Mouse (Mus musculus): ENCODE measurements around the gene Sephs2.

The Sephs2 gene

DNA sequence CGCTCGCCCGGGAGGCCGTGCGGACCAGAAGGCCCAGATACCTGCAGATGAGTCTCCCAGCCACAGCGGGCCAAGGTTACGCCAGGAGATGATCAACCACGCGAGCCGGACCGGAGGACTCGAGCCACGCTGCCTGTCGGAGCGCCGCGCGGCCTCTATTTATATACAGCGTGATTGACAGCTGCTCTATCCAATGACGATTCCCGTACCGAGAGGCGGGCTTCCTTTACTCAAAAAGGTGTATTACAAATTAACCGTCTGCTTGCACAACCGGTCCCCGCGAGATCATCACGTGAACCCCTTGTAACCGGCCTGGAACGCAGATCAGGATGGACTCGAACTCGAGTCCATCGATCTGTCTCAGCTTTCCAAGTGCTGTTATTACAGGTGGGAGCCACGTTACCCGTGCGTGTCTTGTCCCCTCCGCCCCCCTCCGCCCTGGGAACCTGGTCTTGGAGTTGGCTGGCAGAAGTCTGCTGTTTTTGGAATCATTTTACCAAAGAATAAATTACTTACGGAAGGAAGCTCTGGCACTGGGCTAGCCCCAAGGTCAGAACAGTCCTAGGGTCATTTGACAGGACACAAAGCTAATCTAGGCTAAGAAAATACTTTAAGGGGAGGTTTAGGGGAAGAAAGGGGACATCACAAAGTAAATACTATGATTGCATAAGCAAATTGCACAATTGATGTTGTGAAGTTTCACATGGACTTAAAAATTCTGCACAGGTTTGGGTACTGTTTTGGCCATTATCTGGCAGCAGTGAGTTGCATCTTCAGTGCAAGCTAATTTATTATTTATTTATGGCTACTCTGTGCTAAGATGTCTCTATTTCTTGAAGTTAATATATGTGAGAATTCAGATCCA lies at the start of gene Sephs2:
Sephs2 (minus strand) TSS at position 131 of the 865 bp plus-strand sequence.
- in situ Hi-C loops (cut with MboI; ENCODE audit: low sequenced_read_pairs) = no loop called here

DNA sequence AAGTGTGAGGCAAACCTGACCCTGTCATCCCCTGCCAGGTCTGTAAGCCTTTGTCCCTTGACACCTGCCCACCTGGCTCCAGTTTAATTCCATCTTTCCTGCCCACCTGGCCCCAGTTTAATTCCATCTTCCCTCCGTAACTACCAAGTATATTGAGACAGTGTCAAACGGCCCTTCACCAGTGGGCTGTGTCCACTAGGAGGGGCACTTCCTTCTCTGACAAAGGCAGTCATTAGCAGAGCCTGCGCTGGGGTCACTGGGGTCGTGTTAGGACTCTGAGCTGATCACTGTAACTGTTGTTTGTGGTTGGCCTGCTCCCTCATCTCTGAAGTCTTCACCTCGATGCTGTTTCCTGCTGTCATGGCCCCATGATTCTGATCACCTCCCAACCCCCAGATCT lies 48.2 kb upstream of the Sephs2 start:
- in situ Hi-C loops (cut with MboI; ENCODE audit: low sequenced_read_pairs) = no loop called here

DNA sequence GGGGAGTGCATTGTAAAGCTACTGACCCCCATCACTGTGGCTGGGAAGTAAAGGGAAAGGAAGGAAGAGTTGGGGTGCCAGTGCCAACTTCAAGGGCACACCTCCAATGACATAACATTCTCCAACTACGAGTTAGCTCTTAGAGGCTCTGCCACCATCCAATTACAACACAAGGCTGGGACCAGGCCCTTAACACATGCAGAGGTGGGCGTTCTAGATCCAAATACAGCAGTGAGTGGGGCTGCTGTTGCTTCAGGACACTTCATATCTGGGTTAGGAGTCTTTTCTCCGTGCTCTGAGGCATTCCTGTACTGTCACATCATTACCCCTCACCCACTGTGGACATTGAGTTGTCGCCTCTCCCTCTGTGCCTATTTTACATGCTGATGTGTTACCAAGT lies 47.3 kb upstream of the Sephs2 start:
- in situ Hi-C loops (cut with MboI; ENCODE audit: low sequenced_read_pairs) = no loop called here

DNA sequence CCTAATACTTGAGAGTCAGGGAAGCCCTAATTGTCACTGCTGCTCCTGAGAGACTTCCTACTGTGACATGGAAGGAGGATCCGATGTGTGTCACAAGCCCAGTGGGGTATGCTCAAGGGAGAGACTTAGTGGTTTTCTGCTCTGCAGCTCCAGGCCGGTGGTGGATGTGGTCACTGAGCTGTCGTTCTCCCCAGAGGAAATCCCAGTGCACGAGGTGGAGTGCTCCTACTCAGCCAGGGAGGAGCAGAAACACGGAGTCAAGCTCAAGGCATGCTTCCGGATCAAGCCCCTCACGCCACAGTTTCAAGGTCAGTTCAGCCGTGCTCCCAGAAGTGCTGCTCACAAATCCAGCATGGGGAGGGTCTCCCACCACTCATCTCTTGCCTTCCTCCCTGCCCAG lies 40.1 kb upstream of the Sephs2 start:
- in situ Hi-C loops (cut with MboI; ENCODE audit: low sequenced_read_pairs) = no loop called here

DNA sequence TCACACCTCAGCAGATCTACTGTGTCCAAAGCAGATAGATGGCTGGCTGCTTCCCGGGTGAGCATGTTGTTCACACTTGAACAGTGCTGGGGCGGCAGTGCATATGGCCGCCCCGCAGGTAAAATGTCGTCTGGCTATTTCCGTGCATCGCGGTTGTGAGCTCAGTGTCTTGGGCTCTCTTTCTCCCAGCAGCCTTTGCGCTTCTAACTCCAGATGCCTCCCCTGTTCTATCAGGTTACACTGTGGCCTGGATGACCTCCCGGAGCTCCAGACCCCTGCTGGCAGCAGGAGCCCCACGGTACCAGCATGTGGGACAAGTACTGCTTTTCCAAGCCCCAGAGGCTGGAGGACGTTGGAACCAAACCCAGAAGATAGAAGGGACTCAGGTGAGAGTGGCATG lies 36.1 kb upstream of the Sephs2 start:
- in situ Hi-C loops (cut with MboI; ENCODE audit: low sequenced_read_pairs) = no loop called here

- in situ Hi-C loops (cut with MboI; ENCODE audit: low sequenced_read_pairs) = no loop called here
Observed at GRCm38 (mm10) chr7:127308887-127309286, 35.0 kb upstream of the Sephs2 start.

DNA sequence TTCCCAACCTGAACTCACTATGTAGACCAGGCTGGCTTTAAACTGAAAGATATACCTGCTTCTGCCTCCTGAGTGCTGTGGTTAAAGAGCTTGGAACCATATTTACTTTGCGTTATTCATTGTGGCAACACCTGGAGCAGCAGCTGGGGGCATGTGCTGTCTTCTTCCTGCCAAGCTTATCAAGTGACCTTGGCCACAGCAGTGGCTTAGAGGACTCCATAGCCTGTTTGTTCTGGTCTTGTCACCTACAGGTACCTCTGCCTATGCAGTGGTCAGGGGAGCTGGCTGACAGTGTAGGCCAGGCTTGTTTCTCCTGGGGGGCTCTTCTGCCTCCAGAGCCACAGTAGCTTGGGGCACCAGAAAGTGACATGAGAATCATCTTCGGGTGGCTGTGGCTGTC lies 34.6 kb upstream of the Sephs2 start:
- in situ Hi-C loops (cut with MboI; ENCODE audit: low sequenced_read_pairs) = no loop called here

DNA sequence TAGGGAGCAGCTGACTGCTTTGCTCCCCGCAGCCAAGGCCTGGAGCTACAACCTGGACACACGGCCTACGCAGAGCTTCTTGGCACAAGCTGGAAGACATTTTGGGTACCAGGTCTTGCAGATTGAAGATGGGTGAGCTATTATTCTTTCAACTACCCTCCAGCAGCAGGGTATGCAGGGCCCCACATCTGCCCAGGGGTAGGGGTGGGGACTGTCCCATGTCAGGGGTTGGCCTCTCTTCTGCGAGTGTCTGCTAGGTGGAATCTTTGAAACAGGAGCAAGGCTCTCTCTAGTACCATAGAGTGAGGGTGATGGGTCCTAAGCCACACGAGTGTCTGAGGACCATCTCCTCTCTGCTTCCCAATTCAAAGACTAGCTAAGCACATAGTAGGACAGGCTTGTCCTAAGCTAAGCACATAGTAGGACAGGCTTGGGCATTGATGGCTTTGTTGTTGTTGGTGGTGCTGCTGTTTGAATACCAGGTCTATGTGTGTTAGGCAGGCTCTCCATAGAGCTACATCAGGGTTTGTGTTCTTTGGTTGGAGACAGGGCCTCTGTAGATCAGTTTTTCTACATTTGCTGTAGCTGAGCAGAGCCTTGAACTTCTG lies 23.8 kb upstream of the Sephs2 start:
- in situ Hi-C loops (cut with MboI; ENCODE audit: low sequenced_read_pairs) = no loop called here

DNA sequence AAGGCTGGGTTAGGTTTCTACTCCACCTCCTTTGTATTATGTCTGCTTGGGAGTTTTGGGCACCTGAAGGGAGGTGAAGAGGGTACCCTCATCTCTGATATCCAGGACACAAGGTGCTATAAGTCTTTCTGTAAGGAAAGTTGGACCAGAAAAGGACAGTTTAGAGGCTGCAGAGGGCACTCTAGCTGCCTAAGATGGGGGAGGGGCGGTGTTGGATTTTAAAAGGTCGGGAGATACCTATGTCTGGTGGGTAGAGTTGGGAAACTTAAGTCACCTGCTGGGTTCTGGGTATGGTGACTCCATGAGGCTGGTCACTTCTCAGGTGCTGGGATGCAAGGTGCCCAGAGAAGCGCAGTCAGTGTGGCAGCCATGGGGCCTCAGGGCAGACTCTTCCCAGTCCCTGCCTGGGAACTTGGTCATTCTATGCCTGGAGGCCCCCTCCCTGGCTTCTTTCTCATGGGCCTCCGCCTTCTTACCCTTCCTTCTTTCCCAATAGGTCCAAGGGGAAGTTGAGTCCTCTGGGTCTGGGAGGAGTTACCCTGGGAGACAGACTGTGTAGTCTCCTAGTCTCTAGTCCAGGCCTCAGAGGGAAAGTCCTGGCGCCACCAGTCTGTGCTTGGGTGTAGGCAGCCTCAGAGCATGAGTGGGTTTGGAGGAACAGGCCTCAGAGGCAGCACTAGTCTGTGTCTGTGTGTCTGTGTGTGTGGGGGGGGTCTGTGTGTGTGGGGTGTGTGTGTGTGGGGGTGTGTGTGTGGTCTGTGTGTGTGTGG lies 23.1 kb upstream of the Sephs2 start:
- in situ Hi-C loops (cut with MboI; ENCODE audit: low sequenced_read_pairs) = no loop called here

DNA sequence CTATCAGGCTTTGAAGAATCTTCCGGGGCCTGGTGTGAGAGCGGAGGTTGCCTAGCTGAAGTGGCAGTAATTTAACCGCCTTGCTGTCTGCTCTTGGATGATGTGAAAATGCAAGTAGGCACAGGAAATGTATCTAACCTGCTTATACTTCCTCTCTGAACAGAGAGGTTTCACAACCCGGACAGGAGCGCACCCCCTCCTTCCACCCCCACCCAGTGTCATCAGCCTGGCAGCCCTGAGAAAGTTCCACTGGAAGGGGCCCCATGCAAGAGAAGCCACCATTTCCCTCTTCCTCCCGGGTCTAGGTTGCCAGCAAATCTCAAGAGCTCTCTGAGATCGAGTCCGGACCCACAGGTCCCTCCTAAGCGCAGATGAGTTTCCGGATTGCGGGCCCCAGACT lies 22.2 kb upstream of the Sephs2 start, which contains the start of gene Itgal:
Itgal (plus strand) TSS at position 163 of the 400 bp plus-strand sequence.
- in situ Hi-C loops (cut with MboI; ENCODE audit: low sequenced_read_pairs) = no loop called here

DNA sequence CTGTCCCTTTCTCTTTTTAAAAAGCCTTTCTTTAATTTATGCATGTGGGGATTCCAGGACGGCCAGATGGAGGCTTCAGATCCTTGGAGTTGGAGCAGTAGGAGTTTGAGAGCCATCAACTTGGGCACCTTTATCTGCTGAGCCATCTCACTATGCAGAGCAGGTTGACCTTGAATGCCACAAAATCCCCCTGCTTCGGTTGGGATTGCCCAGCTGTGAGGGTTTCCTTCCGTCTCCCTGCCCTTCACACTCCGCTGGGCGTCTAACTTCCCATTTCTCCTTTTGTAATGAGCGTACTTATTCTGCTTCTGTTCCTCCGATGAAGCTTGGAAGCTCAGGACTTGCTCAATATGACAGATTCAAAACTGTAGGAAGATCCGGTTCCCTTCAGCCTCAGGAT lies 16.3 kb upstream of the Sephs2 start:
- in situ Hi-C loops (cut with MboI; ENCODE audit: low sequenced_read_pairs) = no loop called here

- in situ Hi-C loops (cut with MboI; ENCODE audit: low sequenced_read_pairs) = no loop called here
Observed at GRCm38 (mm10) chr7:127289306-127289705, 15.5 kb upstream of the Sephs2 start.

- in situ Hi-C loops (cut with MboI; ENCODE audit: low sequenced_read_pairs) = no loop called here
Observed at GRCm38 (mm10) chr7:127287940-127288339, 14.1 kb upstream of the Sephs2 start.

DNA sequence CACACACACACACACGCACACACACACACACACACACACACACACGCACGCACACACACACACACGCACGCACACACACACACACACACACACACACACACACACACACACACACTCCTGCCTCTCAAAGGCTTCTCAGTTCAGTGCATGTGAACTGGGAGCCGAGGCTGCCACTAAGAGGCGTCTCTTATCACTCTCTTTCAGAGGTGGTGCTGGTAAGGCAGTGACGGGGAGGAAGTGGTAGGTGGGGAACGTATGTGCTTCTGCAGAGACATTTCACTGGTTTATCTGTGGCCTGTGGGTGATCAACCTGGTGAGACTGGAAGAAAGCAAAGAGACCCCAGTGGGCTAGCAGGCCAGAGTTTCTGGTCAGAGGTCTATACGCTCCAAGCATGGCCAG lies 11.3 kb upstream of the Sephs2 start:
- in situ Hi-C loops (cut with MboI; ENCODE audit: low sequenced_read_pairs) = no loop called here

DNA sequence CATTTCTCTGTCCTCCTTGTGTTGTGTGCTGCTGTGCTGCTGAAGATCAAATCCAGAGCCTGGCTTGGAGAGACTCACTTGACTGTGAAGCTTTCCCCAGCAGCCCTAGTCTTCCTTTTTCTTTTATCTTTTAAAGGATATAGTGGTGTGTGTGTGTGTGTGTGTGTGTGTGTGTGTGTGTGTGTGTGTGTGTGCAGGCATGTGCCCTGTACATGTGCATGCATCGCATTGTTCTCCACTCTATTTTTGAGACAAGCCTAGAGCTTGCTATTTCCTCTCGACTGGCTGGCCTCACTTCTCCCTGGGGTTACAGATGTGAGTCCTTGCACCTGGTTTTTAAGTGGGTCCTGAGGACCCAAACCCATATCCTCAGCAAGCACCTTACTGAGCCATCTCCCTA lies 8.3 kb upstream of the Sephs2 start:
- in situ Hi-C loops (cut with MboI; ENCODE audit: low sequenced_read_pairs) = no loop called here

- in situ Hi-C loops (cut with MboI; ENCODE audit: low sequenced_read_pairs) = no loop called here
Observed at GRCm38 (mm10) chr7:127281114-127281513, 7.3 kb upstream of the Sephs2 start.

GRCm38 (mm10) chr7:127280092-127280491 lies 6.2 kb upstream of the Sephs2 start:
- in situ Hi-C loops (cut with MboI; ENCODE audit: low sequenced_read_pairs) = no loop called here

DNA sequence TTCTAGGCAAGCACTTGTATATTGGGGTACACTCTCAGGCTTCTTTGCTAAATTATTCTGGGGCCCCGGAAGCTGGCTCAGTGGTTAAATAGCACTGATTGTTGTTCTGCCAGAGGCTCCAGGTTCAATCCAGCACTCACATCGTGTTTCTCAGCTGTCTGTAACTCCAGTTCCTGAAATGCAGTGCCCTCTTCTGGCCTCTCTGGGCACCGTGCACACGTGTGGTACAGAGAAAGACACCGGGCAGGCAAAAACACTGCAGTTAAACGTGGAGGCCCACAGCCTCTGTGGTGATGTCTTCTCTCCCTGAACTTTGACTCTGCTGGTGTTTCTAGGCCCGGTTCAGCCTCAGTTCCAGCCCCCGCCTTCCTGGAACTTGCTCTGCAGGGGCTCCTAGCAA lies 4.5 kb upstream of the Sephs2 start:
- in situ Hi-C loops (cut with MboI; ENCODE audit: low sequenced_read_pairs) = no loop called here

DNA sequence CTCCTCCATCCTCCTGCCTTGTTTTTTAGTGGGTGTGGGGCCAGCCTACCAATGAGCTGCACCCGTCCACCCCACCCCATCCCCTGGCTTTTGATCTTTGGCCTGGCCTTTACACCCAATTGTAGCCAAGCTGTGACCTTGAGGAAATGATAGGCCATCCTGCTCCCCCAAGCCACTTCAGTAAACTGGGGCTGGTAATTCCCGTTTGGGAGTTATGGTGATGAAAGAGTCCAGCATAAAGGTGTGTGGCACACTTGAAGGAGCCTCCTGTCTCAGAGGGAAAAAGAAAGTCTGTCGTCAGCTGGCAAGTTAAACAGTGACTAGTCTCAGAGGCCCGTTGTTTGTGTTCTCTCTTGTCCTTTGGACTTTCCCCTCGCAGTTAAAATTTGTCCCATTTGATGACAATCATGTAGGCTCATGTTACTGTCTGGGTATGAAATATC lies 2.7 kb upstream of the Sephs2 start:
- in situ Hi-C loops (cut with MboI; ENCODE audit: low sequenced_read_pairs) = no loop called here

- in situ Hi-C loops (cut with MboI; ENCODE audit: low sequenced_read_pairs) = no loop called here
Observed at GRCm38 (mm10) chr7:127273118-127273923, 534 bp downstream of the Sephs2 start.

DNA sequence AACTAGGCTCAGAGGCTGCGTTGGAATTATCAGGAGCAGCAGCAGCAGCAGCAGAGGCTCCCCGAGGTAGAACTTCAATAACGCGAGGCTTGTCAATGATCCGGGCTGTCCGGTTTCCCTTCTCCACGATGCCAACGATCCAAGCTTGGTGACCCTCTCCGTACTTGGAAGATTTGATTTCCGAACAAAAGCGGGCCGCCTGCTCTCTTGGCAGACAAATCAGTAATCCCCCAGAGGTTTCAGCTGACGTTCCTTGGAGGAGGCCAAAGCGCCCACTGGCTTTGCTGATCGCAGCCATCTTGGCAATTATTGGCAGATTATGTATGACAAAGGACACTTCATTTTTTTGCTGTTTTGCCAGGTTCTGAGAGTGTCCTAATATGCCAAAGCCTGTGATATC lies 1.3 kb downstream of the Sephs2 start:
- in situ Hi-C loops (cut with MboI; ENCODE audit: low sequenced_read_pairs) = no loop called here

Data from CH12F3 (cell line).